Mouse (Mus musculus): ENCODE measurements around the gene Bmp7. TPM values are rescaled to one million over a fixed set of nuclear protein-coding genes. Genes with fewer than 3 reads are reported as not detected.

Bmp7 gene
- total RNA-seq, 2 experiments from 2014 or later, result not detected

GRCm38 (mm10) chr2:172950119-172950676 is 10.1 kb upstream of the Bmp7 start:
- no peak for ATAC-seq (replicated peaks; ENCODE audit: poor library complexity)

- no peak; the same call in 1 of the 2 replicates for ATAC-seq (replicated peaks; ENCODE audit: poor library complexity)
Measured at GRCm38 (mm10) chr2:172949051-172949450, 8.9 kb upstream of the Bmp7 start.

- ATAC-seq (replicated peaks; ENCODE audit: poor library complexity), result no peak
Measured at GRCm38 (mm10) chr2:172940799-172941163, 660 bp upstream of the Bmp7 start.

GRCm38 (mm10) chr2:172939639-172940002 is 500 bp downstream of the Bmp7 start:
- ATAC-seq (replicated peaks; ENCODE audit: poor library complexity), result no peak

GRCm38 (mm10) chr2:172938761-172939638 is 1.1 kb downstream of the Bmp7 start:
- ATAC-seq (replicated peaks; ENCODE audit: poor library complexity), result no peak

- ATAC-seq (replicated peaks; ENCODE audit: poor library complexity), result no peak
Measured at GRCm38 (mm10) chr2:172937326-172938190, 2.6 kb downstream of the Bmp7 start.

- ATAC-seq (replicated peaks; ENCODE audit: poor library complexity), result no peak
Measured at GRCm38 (mm10) chr2:172936844-172937243, 3.3 kb downstream of the Bmp7 start.

GRCm38 (mm10) chr2:172935776-172936562 is 4.2 kb downstream of the Bmp7 start:
- no peak for ATAC-seq (replicated peaks; ENCODE audit: poor library complexity)

- no peak for ATAC-seq (replicated peaks; ENCODE audit: poor library complexity)
Measured at GRCm38 (mm10) chr2:172934891-172935740, 5.0 kb downstream of the Bmp7 start.

- no peak for ATAC-seq (replicated peaks; ENCODE audit: poor library complexity)
Measured at GRCm38 (mm10) chr2:172934420-172934788, 5.7 kb downstream of the Bmp7 start.

- peak; percentile 48 for ATAC-seq (replicated peaks; ENCODE audit: poor library complexity)
Measured at GRCm38 (mm10) chr2:172933631-172934419, 6.3 kb downstream of the Bmp7 start.

- no peak for ATAC-seq (replicated peaks; ENCODE audit: poor library complexity)
Measured at GRCm38 (mm10) chr2:172931137-172931898, 8.8 kb downstream of the Bmp7 start.

- no peak for ATAC-seq (replicated peaks; ENCODE audit: poor library complexity)
Measured at GRCm38 (mm10) chr2:172929905-172930436, 10.2 kb downstream of the Bmp7 start.

GRCm38 (mm10) chr2:172927643-172928042 is 12.5 kb downstream of the Bmp7 start:
- peak; percentile 71 for ATAC-seq (replicated peaks; ENCODE audit: poor library complexity)

GRCm38 (mm10) chr2:172926311-172926710 is 13.8 kb downstream of the Bmp7 start:
- no peak for ATAC-seq (replicated peaks; ENCODE audit: poor library complexity)

GRCm38 (mm10) chr2:172924961-172925360 is 15.2 kb downstream of the Bmp7 start:
- no peak for ATAC-seq (replicated peaks; ENCODE audit: poor library complexity)

GRCm38 (mm10) chr2:172923198-172923597 is 16.9 kb downstream of the Bmp7 start:
- ATAC-seq (replicated peaks; ENCODE audit: poor library complexity), result no peak

- no peak for ATAC-seq (replicated peaks; ENCODE audit: poor library complexity)
Measured at GRCm38 (mm10) chr2:172922597-172922996, 17.5 kb downstream of the Bmp7 start.

All from megakaryocyte progenitor cell, adult 5-6 weeks (primary cell).